Mouse (Mus musculus): ENCODE data around the gene Map2. TPM values are rescaled to one million over a fixed set of nuclear protein-coding genes. Genes with fewer than 3 reads are reported as not detected.

Map2 gene
- polyA plus RNA-seq, 1 experiment, result 2.6 TPM

GRCm38 (mm10) chr1:66394944-66395637, 220.0 kb downstream of the Map2 start:
- DNase-seq (ENCODE audit: low spot score), result no peak

GRCm38 (mm10) chr1:66395826-66396225, 220.8 kb downstream of the Map2 start:
- DNase-seq (ENCODE audit: low spot score), result no peak

GRCm38 (mm10) chr1:66401902-66402301, 226.8 kb downstream of the Map2 start:
- DNase-seq (ENCODE audit: low spot score), result no peak

- no peak for DNase-seq (ENCODE audit: low spot score)
These were observed 232.3 kb downstream of the Map2 start for GRCm38 (mm10) chr1:66407270-66407967.

- DNase-seq (ENCODE audit: low spot score), result no peak
These were observed 243.3 kb downstream of the Map2 start for GRCm38 (mm10) chr1:66418360-66418759.

GRCm38 (mm10) chr1:66426073-66426472, 251.0 kb downstream of the Map2 start:
- DNase-seq (ENCODE audit: low spot score), result no peak

GRCm38 (mm10) chr1:66430962-66431361, 255.9 kb downstream of the Map2 start:
- DNase-seq (ENCODE audit: low spot score), result no peak

GRCm38 (mm10) chr1:66431472-66431871, 256.4 kb downstream of the Map2 start:
- DNase-seq (ENCODE audit: low spot score), result no peak

- DNase-seq (ENCODE audit: low spot score), result no peak
These were observed 263.0 kb downstream of the Map2 start for GRCm38 (mm10) chr1:66438069-66438468.

- DNase-seq (ENCODE audit: low spot score), result no peak
These were observed 267.8 kb downstream of the Map2 start for GRCm38 (mm10) chr1:66442922-66443321.

GRCm38 (mm10) chr1:66449471-66449870, 274.4 kb downstream of the Map2 start:
- no peak for DNase-seq (ENCODE audit: low spot score)

GRCm38 (mm10) chr1:66456580-66456979, 281.5 kb downstream of the Map2 start:
- DNase-seq (ENCODE audit: low spot score), result no peak

GRCm38 (mm10) chr1:66457747-66458146, 282.7 kb downstream of the Map2 start:
- no peak for DNase-seq (ENCODE audit: low spot score)

- DNase-seq (ENCODE audit: low spot score), result no peak
These were observed 284.3 kb downstream of the Map2 start for GRCm38 (mm10) chr1:66459394-66459793.

GRCm38 (mm10) chr1:66460850-66461249, 285.8 kb downstream of the Map2 start:
- DNase-seq (ENCODE audit: low spot score), result no peak

GRCm38 (mm10) chr1:66467821-66468703, 293.0 kb downstream of the Map2 start, which contains the start of gene Unc80:
TSS of gene Unc80 (plus strand) at chr1:66468367.
- peak; percentile 24 for DNase-seq (ENCODE audit: low spot score)

GRCm38 (mm10) chr1:66468704-66469020, 293.6 kb downstream of the Map2 start:
- no peak for DNase-seq (ENCODE audit: low spot score)

- DNase-seq (ENCODE audit: low spot score), result no peak
These were observed 307.7 kb downstream of the Map2 start for GRCm38 (mm10) chr1:66482751-66483150.

All from urinary bladder, adult 2 months (tissue).